Mouse (Mus musculus) ES-E14 (cell line): ENCODE measurements at regions not wholly inside any gene's neighbourhood (a gene's known extent, or its start where the extent isn't known, plus 50 kb on each side); places are given as distances from the start of the nearest gene placed in this dataset.

Source experiments
- HCFC1 ChIP-seq: IDR thresholded peaks from 2 replicates; pipeline ENCODE4 v1.6.1; 2012; ENCODE audit warnings: low read length, inconsistent platforms, borderline replicate concordance; ENCODE audit not compliant: insufficient read depth
- ZC3H11A ChIP-seq: IDR thresholded peaks from 2 replicates; pipeline ENCODE4 v1.6.1; 2012; ENCODE audit warnings: low read depth, mild to moderate bottlenecking, inconsistent platforms, low read length, borderline replicate concordance

GRCm38 (mm10) chr4:31012006-31012405 lies 951.9 kb upstream of the Map3k7 start:
- no peak for TF ChIP-seq ZC3H11A
- TF ChIP-seq HCFC1 = no peak
